In the genomic region with DNA sequence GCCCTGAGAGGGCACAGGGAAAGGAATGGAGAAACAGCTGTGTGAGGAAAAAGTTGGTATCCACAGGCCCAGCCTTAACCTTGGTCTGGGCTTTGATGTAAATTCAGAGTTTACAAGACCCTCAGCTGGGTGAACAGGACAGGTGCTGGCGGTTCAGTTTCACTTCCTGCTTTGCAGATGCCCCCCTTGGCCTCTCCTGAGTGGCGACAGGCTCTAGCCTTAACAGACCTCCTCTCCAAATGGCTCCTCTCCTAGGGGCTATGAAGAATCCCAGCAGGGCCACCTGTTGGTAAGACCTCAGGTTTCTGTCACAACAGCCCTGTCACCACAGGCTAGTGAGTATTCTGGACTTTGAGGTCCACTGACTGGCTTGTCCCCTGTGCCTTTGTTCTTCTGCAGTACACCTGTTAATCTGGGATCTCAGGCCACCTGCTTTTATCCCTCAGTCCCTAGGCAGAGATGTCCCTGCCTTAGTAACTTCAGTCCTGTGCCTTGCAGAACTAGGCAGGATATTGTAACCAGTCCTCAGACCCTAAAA, we compare ENCODE assay signal across 8 mouse cellular contexts. TPM values are rescaled to one million over a fixed set of nuclear protein-coding genes. Genes with fewer than 3 reads are reported as not detected.
DNase-seq lines count a peak whose midpoint lies in the region; ATAC-seq and TF ChIP-seq lines count a peak whose summit lies in the region.

No protein-coding gene starts in this region.

- no peak overlapping the region for H3K9ac ChIP-seq in stomach, embryonic 14.5 days (replicated peaks; ENCODE audit: low read depth, low read length)
- H3K9ac ChIP-seq in stomach, postnatal 0 days (ENCODE audit: low read length): no peak overlapping the region
- peak overlapping the region; percentile 42 for H3K9ac ChIP-seq in limb, embryonic 12.5 days (replicated peaks)
- peak overlapping the region; percentile 56 for H3K9ac ChIP-seq in neural tube, embryonic 15.5 days (replicated peaks)

- TF ChIP-seq CTCF in stomach, postnatal 0 days (IDR thresholded peaks at IDR 0.05; ENCODE audit: low read depth): no peak; the same call in 1 of the 2 replicates

- TF ChIP-seq EP300 in stomach, postnatal 0 days (optimal IDR thresholded peaks at IDR 0.05): no peak

- peaks cover 23% of the 10 kb centered on the region for H3K36me3 ChIP-seq in stomach, embryonic 14.5 days (ENCODE audit: control insufficient read depth, insufficient read depth, low read length)
- peaks cover 12% of the 10 kb centered on the region for H3K36me3 ChIP-seq in stomach, postnatal 0 days (ENCODE audit: control insufficient read depth, insufficient read depth, low read length)
- H3K36me3 ChIP-seq in limb, embryonic 12.5 days: peaks cover 26% of the 10 kb centered on the region
- H3K36me3 ChIP-seq in neural tube, embryonic 15.5 days: peaks cover 20% of the 10 kb centered on the region

- peak overlapping the region; percentile 65; the same call in 1 of the 2 replicates for H3K4me2 ChIP-seq in stomach, embryonic 14.5 days (replicated peaks; ENCODE audit: low read depth, low read length)
- no peak overlapping the region for H3K4me2 ChIP-seq in stomach, postnatal 0 days (replicated peaks; ENCODE audit: low read depth)
- H3K4me2 ChIP-seq in limb, embryonic 12.5 days: peak overlapping the region; percentile 85
- peak overlapping the region; percentile 79 for H3K4me2 ChIP-seq in neural tube, embryonic 15.5 days

- H3K4me3 ChIP-seq in stomach, embryonic 14.5 days (ENCODE audit: low read depth, low read length): 0 out of 2 replicates have a peak overlapping the region, but pooled peaks have one; percentile 84
- no peak overlapping the region for H3K4me3 ChIP-seq in stomach, postnatal 0 days (ENCODE audit: low read depth, low read length)
- H3K4me3 ChIP-seq in limb, embryonic 12.5 days (replicated peaks): peak overlapping the region; percentile 85; the same call in 1 of the 2 replicates
- H3K4me3 ChIP-seq in neural tube, embryonic 15.5 days (replicated peaks): peak overlapping the region; percentile 95

- H3K4me1 ChIP-seq in stomach, embryonic 14.5 days (ENCODE audit: control insufficient read depth, insufficient read depth, low read length): peaks cover 10% of the 10 kb centered on the region; the same call in 1 of the 2 replicates
- H3K4me1 ChIP-seq in stomach, postnatal 0 days (replicated peaks; ENCODE audit: control insufficient read depth, insufficient read depth): peaks cover 4% of the 10 kb centered on the region; the same call in 1 of the 2 replicates
- H3K4me1 ChIP-seq in limb, embryonic 12.5 days (replicated peaks): peaks cover 16% of the 10 kb centered on the region
- H3K4me1 ChIP-seq in neural tube, embryonic 15.5 days: peaks cover 20% of the 10 kb centered on the region

- peak; percentile 67 for DNase-seq in cerebellum, adult 9-11 months
- no peak for DNase-seq in cerebellum, adult 18-20 months
- no peak for DNase-seq in stomach, postnatal 0 days (ENCODE audit: low spot score)
- no peak for DNase-seq in layer of hippocampus, postnatal 36 days
- no peak for DNase-seq in lung, adult 18-20 months

- ATAC-seq in stomach, embryonic 14.5 days (ENCODE audit: insufficient number of reproducible peaks, insufficient read depth, low FRiP score, low read depth): no peak
- ATAC-seq in stomach, postnatal 0 days (ENCODE audit: low FRiP score, low TSS enrichment): no peak
- no peak for ATAC-seq in limb, embryonic 12.5 days (ENCODE audit: insufficient number of reproducible peaks, insufficient read depth, low FRiP score, low TSS enrichment, low read depth)
- no peak for ATAC-seq in neural tube, embryonic 15.5 days (ENCODE audit: low FRiP score)

- 42% methylated on average over 2 of the region's 2 CpGs for WGBS in stomach, embryonic 14.5 days
- 30% methylated on average over 2 of the region's 2 CpGs for WGBS in stomach, postnatal 0 days
- WGBS in limb, embryonic 12.5 days: 31% methylated on average over 2 of the region's 2 CpGs
- 48% methylated on average over 2 of the region's 2 CpGs for WGBS in neural tube, embryonic 15.5 days

- H3K9me3 ChIP-seq in stomach, embryonic 14.5 days (ENCODE audit: control insufficient read depth, low read depth, low read length): no peaks in the 10 kb centered on the region
- no peaks in the 10 kb centered on the region for H3K9me3 ChIP-seq in stomach, postnatal 0 days (ENCODE audit: control insufficient read depth, low read length)
- no peaks in the 10 kb centered on the region for H3K9me3 ChIP-seq in limb, embryonic 12.5 days
- no peaks in the 10 kb centered on the region for H3K9me3 ChIP-seq in neural tube, embryonic 15.5 days (replicated peaks)

- H3K27me3 ChIP-seq in stomach, embryonic 14.5 days (ENCODE audit: control insufficient read depth, insufficient read depth, low read length): no peaks in the 10 kb centered on the region
- no peaks in the 10 kb centered on the region for H3K27me3 ChIP-seq in stomach, postnatal 0 days (ENCODE audit: control insufficient read depth, insufficient read depth, low read length)
- peaks cover 23% of the 10 kb centered on the region for H3K27me3 ChIP-seq in limb, embryonic 12.5 days
- peaks cover 22% of the 10 kb centered on the region for H3K27me3 ChIP-seq in neural tube, embryonic 15.5 days (replicated peaks)

- H3K27ac ChIP-seq in stomach, embryonic 14.5 days (ENCODE audit: low read length): no peak overlapping the region
- H3K27ac ChIP-seq in stomach, postnatal 0 days (replicated peaks): no peak overlapping the region
- H3K27ac ChIP-seq in limb, embryonic 12.5 days: 0 out of 2 replicates have a peak overlapping the region, but pooled peaks have one; percentile 29
- H3K27ac ChIP-seq in neural tube, embryonic 15.5 days (replicated peaks): peak overlapping the region; percentile 74

RNA-seq across cellular contexts. Expression of gene Rpl18a, which starts 1.5 kb away (rescaled TPM):
- 5,566 and 6,204 TPM in 2 replicates for polyA plus RNA-seq in stomach, embryonic 14.5 days (2014; fragmentation: Nextera tagmentation; extraction: Ambion mirVana)
- 4,207 and 4,214 TPM in 2 replicates for polyA plus RNA-seq in stomach, postnatal 0 days (2015; fragmentation: Nextera tagmentation; extraction: Ambion mirVana)
- 3,693 and 3,808 TPM in 2 replicates for polyA plus RNA-seq in limb, embryonic 12.5 days (2016; fragmentation: Nextera tagmentation; extraction: Ambion mirVana)
- polyA plus RNA-seq in neural tube, embryonic 15.5 days (2015; fragmentation: Nextera tagmentation; extraction: Ambion mirVana): 2,109 and 2,618 TPM in 2 replicates
- total RNA-seq in layer of hippocampus, postnatal 36 days (2021): 100 to 1,000 TPM; 659 to 685 TPM

RNA-seq across cellular contexts. Expression of gene Slc5a5, which starts 6.2 kb away (rescaled TPM):
- 4.2 and 4.8 TPM in 2 replicates for polyA plus RNA-seq in stomach, embryonic 14.5 days (2014; fragmentation: Nextera tagmentation; extraction: Ambion mirVana)
- polyA plus RNA-seq in stomach, postnatal 0 days (2015; fragmentation: Nextera tagmentation; extraction: Ambion mirVana): 42.8 and 58.5 TPM in 2 replicates
- 0.15 and 0.29 TPM in 2 replicates for polyA plus RNA-seq in limb, embryonic 12.5 days (2016; fragmentation: Nextera tagmentation; extraction: Ambion mirVana)
- polyA plus RNA-seq in neural tube, embryonic 15.5 days (2015; fragmentation: Nextera tagmentation; extraction: Ambion mirVana): 3.0 and 3.3 TPM in 2 replicates
- 1 to 10 TPM; 8.1 to 8.9 TPM for total RNA-seq in layer of hippocampus, postnatal 36 days (2021)

RNA-seq across cellular contexts. Expression of gene Map1s, which starts 7.0 kb away (rescaled TPM):
- polyA plus RNA-seq in stomach, embryonic 14.5 days (2014; fragmentation: Nextera tagmentation; extraction: Ambion mirVana): 41.5 and 42.0 TPM in 2 replicates
- 15.2 and 15.6 TPM in 2 replicates for polyA plus RNA-seq in stomach, postnatal 0 days (2015; fragmentation: Nextera tagmentation; extraction: Ambion mirVana)
- polyA plus RNA-seq in limb, embryonic 12.5 days (2016; fragmentation: Nextera tagmentation; extraction: Ambion mirVana): 54.0 and 57.7 TPM in 2 replicates
- polyA plus RNA-seq in neural tube, embryonic 15.5 days (2015; fragmentation: Nextera tagmentation; extraction: Ambion mirVana): 59.5 and 64.6 TPM in 2 replicates
- 10 to 100 TPM; 87.3 to 89.7 TPM for total RNA-seq in layer of hippocampus, postnatal 36 days (2021)

RNA-seq across cellular contexts. Expression of gene Ccdc124, which starts 25.0 kb away (rescaled TPM):
- polyA plus RNA-seq in stomach, embryonic 14.5 days (2014; fragmentation: Nextera tagmentation; extraction: Ambion mirVana): 92.1 and 102 TPM in 2 replicates
- polyA plus RNA-seq in stomach, postnatal 0 days (2015; fragmentation: Nextera tagmentation; extraction: Ambion mirVana): 73.2 and 74.1 TPM in 2 replicates
- polyA plus RNA-seq in limb, embryonic 12.5 days (2016; fragmentation: Nextera tagmentation; extraction: Ambion mirVana): 119 and 127 TPM in 2 replicates
- polyA plus RNA-seq in neural tube, embryonic 15.5 days (2015; fragmentation: Nextera tagmentation; extraction: Ambion mirVana): 162 and 163 TPM in 2 replicates
- total RNA-seq in layer of hippocampus, postnatal 36 days (2021): 10 to 100 TPM; 83.4 to 95.4 TPM

RNA-seq across cellular contexts. Expression of gene Kcnn1, which starts 35.7 kb away (rescaled TPM):
- polyA plus RNA-seq in stomach, embryonic 14.5 days (2014; fragmentation: Nextera tagmentation; extraction: Ambion mirVana): 1.6 and 2.1 TPM in 2 replicates
- polyA plus RNA-seq in stomach, postnatal 0 days (2015; fragmentation: Nextera tagmentation; extraction: Ambion mirVana): 0.64 and 0.72 TPM in 2 replicates
- 4.3 and 6.0 TPM in 2 replicates for polyA plus RNA-seq in limb, embryonic 12.5 days (2016; fragmentation: Nextera tagmentation; extraction: Ambion mirVana)
- polyA plus RNA-seq in neural tube, embryonic 15.5 days (2015; fragmentation: Nextera tagmentation; extraction: Ambion mirVana): 17.6 and 18.6 TPM in 2 replicates
- total RNA-seq in layer of hippocampus, postnatal 36 days (2021): 10 to 100 TPM; 16.9 to 17.7 TPM

Comparison
In these comparisons a context has a peak if more than half of its experiments do, and no peak if none do; other contexts are left out.
1. H3K27ac ChIP-seq: peak in limb, embryonic 12.5 days (single experiment) and neural tube, embryonic 15.5 days (single experiment); none in stomach, embryonic 14.5 days (single experiment) and stomach, postnatal 0 days (single experiment).
2. H3K9ac ChIP-seq: peak in limb, embryonic 12.5 days (single experiment) and neural tube, embryonic 15.5 days (single experiment); none in stomach, embryonic 14.5 days (single experiment) and stomach, postnatal 0 days (single experiment).